Mouse (Mus musculus) frontal cortex, adult 2 months (tissue): ENCODE data around the gene Lce3a. TPM values are rescaled to one million over a fixed set of nuclear protein-coding genes. Genes with fewer than 3 reads are reported as not detected.

Source experiments
- DNase-seq, 2 experiments: peaks; one replicate each; pipeline ENCODE4 v3.0.0; 2022; ENCODE audit warnings: low spot score in 1 of 2; ENCODE audit errors: extremely low spot score in 1 of 2
- polyA plus RNA-seq: library from polyadenylated mRNA; depleted of rRNA; stranded (reverse); fragments of >200 nt; gene quantifications from 2 replicates; pipeline ENCODE4 v1.2.3, GENCODE M21; 2012; rRNA removed

Gene Lce3a
- polyA plus RNA-seq, result not detected in 2 replicates

DNA sequence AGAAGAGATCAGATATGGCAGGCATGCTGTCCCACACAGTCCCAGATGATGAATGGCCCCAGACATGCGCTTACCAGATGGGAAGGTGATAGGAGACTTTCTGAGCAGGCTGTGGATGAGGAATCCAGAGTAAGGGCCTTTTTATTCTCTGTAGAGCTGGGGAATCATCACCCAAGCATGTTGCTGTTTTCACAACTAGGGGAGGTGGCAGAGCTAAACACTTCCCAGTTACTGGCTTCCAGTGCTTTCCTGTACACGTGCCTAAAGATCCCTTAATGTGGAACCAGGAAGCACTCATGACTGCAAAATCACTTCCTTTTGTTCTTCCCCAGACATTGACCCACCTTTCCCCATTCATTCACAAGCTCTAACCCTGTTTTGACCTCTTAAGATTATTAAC, at the start of gene Lce3a:
Gene Lce3a (minus strand): TSS at position 101 of the 400 bp plus-strand sequence.
- DNase-seq, result no peak

GRCm38 (mm10) chr3:92966761-92967160, 40.7 kb upstream of the Lce3a start, which contains the start of gene Lce3e:
Gene Lce3e (plus strand): TSS chr3:92967061.
- no peak for DNase-seq

- DNase-seq, result no peak
Measured at GRCm38 (mm10) chr3:92957090-92957489, 31.1 kb upstream of the Lce3a start, which contains the start of gene Lce3d. Gene Lce3d (plus strand): TSS chr3:92957390.

DNA sequence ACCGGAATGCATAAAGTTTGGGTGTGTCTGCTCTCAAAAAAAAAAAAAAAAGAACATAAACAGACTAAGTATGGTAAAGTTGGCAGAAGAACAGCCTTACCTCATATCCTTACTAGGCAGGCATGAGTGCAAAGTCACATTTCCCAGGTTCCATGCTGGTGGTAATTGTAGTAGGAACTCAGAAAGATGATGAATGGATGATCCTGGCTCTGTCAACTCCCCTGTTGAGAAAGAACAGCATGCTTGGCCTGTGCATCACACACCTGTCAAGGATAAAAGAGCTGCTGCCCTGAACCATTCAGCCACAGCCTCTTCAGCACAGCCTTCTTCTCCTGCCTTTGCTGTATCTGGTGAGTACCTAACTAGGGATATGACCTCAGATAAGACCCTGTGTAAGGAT, 18.2 kb upstream of the Lce3a start, which contains the start of gene Lce3c:
Gene Lce3c (plus strand): TSS at position 301 of the 400 bp plus-strand sequence.
- DNase-seq, result no peak

- no peak for DNase-seq
Measured at GRCm38 (mm10) chr3:92932679-92933078, 6.6 kb upstream of the Lce3a start, which contains the start of gene Lce3b. Gene Lce3b (plus strand): TSS chr3:92932979.

- peak; percentile 8 to 62 for DNase-seq
Measured at GRCm38 (mm10) chr3:92920364-92920763, 5.7 kb downstream of the Lce3a start.

DNA sequence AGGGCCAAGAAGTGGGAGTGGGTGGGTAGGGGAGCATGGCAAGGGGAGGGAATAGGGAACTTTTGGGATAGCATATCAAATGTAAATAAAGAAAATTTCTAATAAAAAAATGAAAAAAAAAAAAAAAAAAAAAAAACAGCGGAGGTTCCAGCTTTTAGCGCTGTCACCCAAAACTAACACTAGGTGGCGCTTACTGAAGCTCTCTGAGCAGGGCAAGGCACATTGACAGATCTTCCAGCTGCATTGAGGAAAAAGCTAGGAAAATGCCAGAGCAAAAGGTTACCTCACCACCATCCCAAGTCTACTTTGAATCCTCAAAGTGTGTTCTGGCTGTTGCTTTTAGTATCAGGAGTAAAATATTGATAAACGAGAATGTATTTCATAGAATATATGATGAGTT, 18.5 kb downstream of the Lce3a start:
- DNase-seq, result peak in 1 of 2 experiments; percentile 61

DNA sequence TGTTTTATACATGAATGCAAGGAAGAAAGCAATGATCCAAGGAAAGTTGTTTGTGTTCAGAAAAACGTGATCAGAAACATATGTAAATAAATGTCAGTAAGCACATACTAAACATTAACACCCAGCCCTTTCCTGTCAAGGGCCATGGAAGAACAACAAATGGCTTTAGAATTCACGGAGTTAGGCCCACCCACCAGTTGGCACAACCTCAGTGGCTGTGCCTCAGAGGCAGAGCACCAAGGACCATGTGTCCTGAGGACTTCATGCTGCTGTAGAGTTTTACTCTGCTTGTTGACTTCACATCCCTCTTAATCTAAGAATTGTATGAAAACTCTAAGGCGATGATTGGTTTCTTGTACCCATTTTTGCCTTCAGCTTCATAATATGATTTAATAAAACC, 20.8 kb downstream of the Lce3a start:
- DNase-seq, result no peak

DNA sequence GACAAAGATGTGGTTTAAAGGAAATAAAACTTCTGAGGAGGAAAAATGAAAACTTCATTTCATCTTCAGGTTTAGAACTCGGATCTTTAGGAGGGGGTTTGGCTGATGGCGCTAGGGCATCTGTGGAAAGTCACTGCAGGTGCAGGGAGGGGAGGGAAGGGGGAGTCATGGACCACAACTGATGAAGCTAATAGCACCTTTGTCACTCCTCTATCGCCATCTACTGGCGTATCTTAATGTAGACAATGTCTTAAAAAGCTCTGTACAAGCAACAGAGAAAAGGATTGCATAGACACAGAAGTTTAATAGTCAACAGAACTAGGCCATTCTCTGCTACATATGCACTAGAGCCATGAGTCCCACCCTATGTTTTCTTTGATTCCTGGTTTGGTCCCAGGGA, 22.4 kb downstream of the Lce3a start:
- peak in 1 of 2 experiments; percentile 22 for DNase-seq

GRCm38 (mm10) chr3:92902992-92903391, 23.0 kb downstream of the Lce3a start:
- peak in 1 of 2 experiments; percentile 75 for DNase-seq

DNA sequence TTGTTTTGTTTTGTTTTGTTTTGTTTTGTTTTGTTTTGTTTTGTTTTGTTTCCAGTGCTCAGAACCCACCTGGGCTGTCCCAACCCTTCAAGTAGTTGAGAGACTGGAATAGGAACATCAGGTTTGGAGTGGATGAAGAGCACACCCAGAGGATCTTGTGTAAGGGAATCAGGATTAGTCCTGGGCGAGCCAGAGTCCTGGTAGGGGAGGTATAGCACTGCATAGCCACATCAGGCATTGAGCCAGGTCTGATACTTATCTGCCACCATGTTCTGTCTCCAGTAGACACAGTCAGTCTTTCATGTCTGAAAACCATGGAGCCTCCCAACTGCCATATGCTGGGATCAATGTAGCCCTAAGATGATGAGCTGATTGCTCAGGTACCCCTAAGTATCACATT, 31.5 kb downstream of the Lce3a start:
- no peak for DNase-seq

DNA sequence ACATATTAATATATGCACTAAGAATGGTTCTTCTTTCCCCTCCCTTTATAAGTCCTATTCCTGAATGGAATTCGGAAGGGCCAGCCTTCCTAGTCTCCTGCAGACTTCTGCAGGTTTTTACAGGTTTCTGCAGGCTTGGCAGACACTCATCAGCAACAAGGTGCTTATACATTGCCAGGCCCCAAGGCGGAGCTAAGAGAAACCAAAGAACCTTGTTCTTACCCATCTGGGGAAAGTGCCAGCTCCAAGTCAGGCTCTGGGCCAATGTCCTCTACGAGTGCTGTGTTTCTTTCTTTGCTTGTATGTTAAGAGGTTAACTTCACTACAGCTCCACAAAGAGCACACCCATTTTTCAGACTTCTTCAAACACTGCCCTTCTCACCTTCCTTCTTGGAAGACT, 32.0 kb downstream of the Lce3a start:
- no peak for DNase-seq

Other genes with a start within 250 kb of the Lce3a start
- not detected in 2 replicates for gene Lce1c, start 247.0 kb downstream of the Lce3a start, polyA plus RNA-seq
- gene Lce1d, start 239.0 kb downstream of the Lce3a start, polyA plus RNA-seq, result not detected in 2 replicates
- gene Lce1e, start 217.2 kb downstream of the Lce3a start, polyA plus RNA-seq, result not detected in 2 replicates
- gene Lce1f, start 205.9 kb downstream of the Lce3a start, polyA plus RNA-seq, result not detected in 2 replicates
- gene Gm38119, start 187.1 kb downstream of the Lce3a start, polyA plus RNA-seq, result not detected in 2 replicates
- not detected in 2 replicates for gene Lce1g, start 173.9 kb downstream of the Lce3a start, polyA plus RNA-seq
- gene Lce1h, start 161.2 kb downstream of the Lce3a start, polyA plus RNA-seq, result not detected in 2 replicates
- not detected in 2 replicates for gene Lce1i, start 147.3 kb downstream of the Lce3a start, polyA plus RNA-seq
- gene Lce1j, start 135.7 kb downstream of the Lce3a start, polyA plus RNA-seq, result not detected in 2 replicates
- gene Lce1k, start 118.3 kb downstream of the Lce3a start, polyA plus RNA-seq, result not detected in 2 replicates
- 0.04 TPM in 1 of 2 replicates, not detected in the other for gene Kprp, start 99.0 kb downstream of the Lce3a start, polyA plus RNA-seq
- not detected in 2 replicates for gene Lce1l, start 74.9 kb downstream of the Lce3a start, polyA plus RNA-seq
- gene 2310050C09Rik, start 56.0 kb downstream of the Lce3a start, polyA plus RNA-seq, result not detected in 2 replicates
- not detected in 2 replicates for gene Lce3b, start 6.7 kb upstream of the Lce3a start, polyA plus RNA-seq
- not detected in 2 replicates for gene Lce3c, start 18.3 kb upstream of the Lce3a start, polyA plus RNA-seq
- not detected in 2 replicates for gene Lce3d, start 31.2 kb upstream of the Lce3a start, polyA plus RNA-seq
- not detected in 2 replicates for gene Lce3e, start 40.8 kb upstream of the Lce3a start, polyA plus RNA-seq
- gene Lce3f, start 66.0 kb upstream of the Lce3a start, polyA plus RNA-seq, result not detected in 2 replicates
- not detected in 2 replicates for gene Crct1, start 89.5 kb upstream of the Lce3a start, polyA plus RNA-seq
- not detected in 2 replicates for gene Lce1m, start 92.8 kb upstream of the Lce3a start, polyA plus RNA-seq
- not detected in 2 replicates for gene Gm4858, start 142.6 kb upstream of the Lce3a start, polyA plus RNA-seq
- not detected in 2 replicates for gene Crnn, start 218.6 kb upstream of the Lce3a start, polyA plus RNA-seq